Mouse (Mus musculus): Measurements from ENCODE around the gene Bbs1.
A peak's percentile ranks its signal among the peaks of the same experiment; 100 is the strongest.
"Not testable (repeated sequence)": the region's sequence is repeated elsewhere in the genome, so short reads cannot be mapped to it uniquely, and the experiment has no call there.

The Bbs1 gene

GRCm38 (mm10) chr19:4883961-4884360 lies 22.5 kb downstream of the Bbs1 start:
- DNase-seq (ENCODE audit: low spot score in 2 of 2) = no peak

GRCm38 (mm10) chr19:4879324-4879703 lies 27.1 kb downstream of the Bbs1 start:
- no peak for DNase-seq (ENCODE audit: low spot score in 2 of 2)

GRCm38 (mm10) chr19:4878405-4879323 lies 27.8 kb downstream of the Bbs1 start, which contains the start of gene Zdhhc24:
Gene Zdhhc24, plus strand, starts transcription at chr19:4878668.
- peak; percentile 92 to 97 for DNase-seq (ENCODE audit: low spot score in 2 of 2)

GRCm38 (mm10) chr19:4877785-4878184 lies 28.6 kb downstream of the Bbs1 start, which contains the start of gene Actn3:
Gene Actn3, minus strand, starts transcription at chr19:4877909.
- no peak for DNase-seq (ENCODE audit: low spot score in 2 of 2)

- no peak for DNase-seq (ENCODE audit: low spot score in 2 of 2)
Observed at GRCm38 (mm10) chr19:4876755-4877154, 29.7 kb downstream of the Bbs1 start.

- no peak for DNase-seq (ENCODE audit: low spot score in 2 of 2)
Observed at GRCm38 (mm10) chr19:4876241-4876640, 30.2 kb downstream of the Bbs1 start.

GRCm38 (mm10) chr19:4874613-4875012 lies 31.8 kb downstream of the Bbs1 start:
- DNase-seq (ENCODE audit: low spot score in 2 of 2) = not testable (repeated sequence)

- no peak for DNase-seq (ENCODE audit: low spot score in 2 of 2)
Observed at GRCm38 (mm10) chr19:4865147-4865546, 41.3 kb downstream of the Bbs1 start.

GRCm38 (mm10) chr19:4863048-4863447 lies 43.4 kb downstream of the Bbs1 start:
- no peak for DNase-seq (ENCODE audit: low spot score in 2 of 2)

- no peak for DNase-seq (ENCODE audit: low spot score in 2 of 2)
Observed at GRCm38 (mm10) chr19:4859081-4859480, 47.3 kb downstream of the Bbs1 start.

GRCm38 (mm10) chr19:4855951-4856350 lies 50.5 kb downstream of the Bbs1 start:
- no peak for DNase-seq (ENCODE audit: low spot score in 2 of 2)

- no peak for DNase-seq (ENCODE audit: low spot score in 2 of 2)
Observed at GRCm38 (mm10) chr19:4855470-4855820, 51.0 kb downstream of the Bbs1 start.

- peak; percentile 74 to 92 for DNase-seq (ENCODE audit: low spot score in 2 of 2)
Observed at GRCm38 (mm10) chr19:4854552-4855469, 51.6 kb downstream of the Bbs1 start, which contains the start of gene Ctsf. Gene Ctsf, plus strand, starts transcription at chr19:4855130.

- no peak for DNase-seq (ENCODE audit: low spot score in 2 of 2)
Observed at GRCm38 (mm10) chr19:4850281-4850680, 56.1 kb downstream of the Bbs1 start.

GRCm38 (mm10) chr19:4849800-4850199 lies 56.6 kb downstream of the Bbs1 start:
- DNase-seq (ENCODE audit: low spot score in 2 of 2) = no peak

GRCm38 (mm10) chr19:4847490-4847889 lies 58.9 kb downstream of the Bbs1 start:
- no peak for DNase-seq (ENCODE audit: low spot score in 2 of 2)

- DNase-seq (ENCODE audit: low spot score in 2 of 2) = no peak
Observed at GRCm38 (mm10) chr19:4845846-4846245, 60.6 kb downstream of the Bbs1 start.

- DNase-seq (ENCODE audit: low spot score in 2 of 2) = no peak
Observed at GRCm38 (mm10) chr19:4842611-4843010, 63.8 kb downstream of the Bbs1 start.

GRCm38 (mm10) chr19:4840848-4841247 lies 65.6 kb downstream of the Bbs1 start:
- no peak for DNase-seq (ENCODE audit: low spot score in 2 of 2)

- peak; percentile 90 to 97 for DNase-seq (ENCODE audit: low spot score in 2 of 2)
Observed at GRCm38 (mm10) chr19:4839149-4839548, 67.3 kb downstream of the Bbs1 start, which contains the start of the genes Ccs and Ccdc87. Gene Ccs, minus strand, starts transcription at chr19:4839332. Gene Ccdc87, plus strand, starts transcription at chr19:4839366.

- no peak for DNase-seq (ENCODE audit: low spot score in 2 of 2)
Observed at GRCm38 (mm10) chr19:4838526-4839140, 67.8 kb downstream of the Bbs1 start.

- DNase-seq (ENCODE audit: low spot score in 2 of 2) = no peak
Observed at GRCm38 (mm10) chr19:4837049-4837448, 69.4 kb downstream of the Bbs1 start.
